Mouse (Mus musculus) limb, embryonic 14.5 days (tissue): ENCODE data around the gene Dscam. TPM values are rescaled to one million over a fixed set of nuclear protein-coding genes. Genes with fewer than 3 reads are reported as not detected.

Source experiments
- ATAC-seq: fragments of 200-750 bp; cut with Nextera tagmentation; 2 replicates; pipeline ENCODE4 v1.8.0; 2017; ENCODE audit warnings: low read depth, moderate number of reproducible peaks, moderate TSS enrichment; ENCODE audit not compliant: low FRiP score
- DNase-seq: peaks from one replicate; pipeline ENCODE4 v3.0.0-alpha.2; 2015; ENCODE audit warnings: low spot score
- H3K27ac ChIP-seq: fragments of 300-500 bp; sonication (generic); replicated peaks from 2 replicates; pipeline ENCODE4 v1.5.1; 2014; ENCODE audit warnings: low read depth, mild to moderate bottlenecking, low read length, moderate library complexity, mixed read lengths
- H3K27me3 ChIP-seq: fragments of 300-500 bp; sonication (generic); 2 replicates; pipeline ENCODE4 v1.6.1; 2014; ENCODE audit warnings: low read length, mixed read lengths; ENCODE audit not compliant: control insufficient read depth, insufficient read depth
- H3K36me3 ChIP-seq: fragments of 300-500 bp; sonication (generic); 2 replicates; pipeline ENCODE4 v1.6.1; 2014; ENCODE audit warnings: mild to moderate bottlenecking, low read length, moderate library complexity, mixed read lengths; ENCODE audit not compliant: control insufficient read depth, insufficient read depth
- H3K4me1 ChIP-seq: fragments of 300-500 bp; sonication (generic); 2 replicates; pipeline ENCODE4 v1.6.1; 2014; ENCODE audit warnings: antibody characterized with exemption, low read length, mixed read lengths; ENCODE audit not compliant: control insufficient read depth, insufficient read depth
- H3K4me2 ChIP-seq: fragments of 300-500 bp; sonication (generic); replicated peaks from 2 replicates; pipeline ENCODE4 v1.6.1; 2014; ENCODE audit warnings: low read depth, mild to moderate bottlenecking, low read length, moderate library complexity; ENCODE audit not compliant: severe bottlenecking
- H3K4me3 ChIP-seq: fragments of 300-500 bp; sonication (generic); replicated peaks from 2 replicates; pipeline ENCODE4 v1.5.1; 2014; ENCODE audit warnings: low read length
- H3K9ac ChIP-seq: fragments of 300-500 bp; sonication (generic); 2 replicates; pipeline ENCODE4 v1.6.1; 2014; ENCODE audit warnings: mild to moderate bottlenecking, low read depth, low read length, moderate library complexity; ENCODE audit not compliant: severe bottlenecking
- H3K9me3 ChIP-seq: fragments of 300-500 bp; sonication (generic); 2 replicates; pipeline ENCODE4 v1.6.1; 2016; ENCODE audit warnings: low read length; ENCODE audit not compliant: control insufficient read depth
- POLR2A ChIP-seq: fragments of 200-500 bp; IDR thresholded peaks from 2 replicates; pipeline ENCODE4 v1.8.0; 2012; ENCODE audit warnings: inconsistent platforms, mild to moderate bottlenecking, moderate library complexity, borderline replicate concordance; ENCODE audit not compliant: insufficient read depth, insufficient read length; ENCODE audit errors: extremely low read depth
- WGBS: fragments of 180-500 bp; shearing (Covaris S2); extraction: QIAGEN DNeasy Blood & Tissue Kit; methylation state at CpG from one replicate; pipeline ENCODE4 v1.1.7; 2014; 5-methylcytosine and 5-hydroxymethylcytosine counted together
- polyA plus RNA-seq, 2 experiments: library from polyadenylated mRNA; depleted of rRNA in 1 of 2; stranded (reverse) in 1 of 2; unstranded in 1 of 2; fragments of >200 nt; fragmentation: Nextera tagmentation in 1 of 2; extraction: Ambion mirVana in 1 of 2; gene quantifications; 2 replicates each; pipeline versions ENCODE4 v1.2.1 to v1.2.3; 2012 to 2014

Gene Dscam
- polyA plus RNA-seq, 2 experiments, result 0.17 to 0.20 TPM

DNA sequence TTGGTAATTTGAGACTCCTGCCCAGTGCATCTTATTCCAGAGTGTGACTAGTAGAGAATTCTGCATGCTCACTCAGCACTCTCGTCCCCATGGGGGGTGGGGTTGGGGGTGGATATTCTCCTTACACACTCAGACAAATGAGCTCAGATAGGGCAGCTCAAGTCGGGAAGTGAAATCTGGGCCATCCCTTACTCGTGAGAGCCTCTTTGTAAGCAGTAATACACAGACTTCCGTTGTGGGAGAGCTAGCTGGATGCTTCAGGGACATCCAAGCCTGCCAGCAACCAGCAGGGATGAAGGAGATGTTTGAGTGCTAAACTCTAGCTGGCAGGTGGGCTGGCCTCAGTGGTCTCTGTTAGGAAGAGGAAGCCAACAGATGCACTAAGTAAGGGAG, 416.8 kb downstream of the Dscam start:
- Histone ChIP-seq H3K4me3 (no peak overlapping the region), H3K9me3 (no peaks in the 10 kb centered on the region), H3K4me1 (peaks cover 6% of the 10 kb centered on the region; the same call in 1 of the 2 replicates), H3K27me3 (no peaks in the 10 kb centered on the region), H3K36me3 (no peaks in the 10 kb centered on the region), H3K27ac (no peak overlapping the region), H3K4me2 (no peak overlapping the region), H3K9ac (no peak overlapping the region)
- DNase-seq, result no peak
- ATAC-seq, result no peak
- 41% methylated on average over 4 of the region's 4 CpGs for WGBS
- TF ChIP-seq POLR2A, result no peak

DNA sequence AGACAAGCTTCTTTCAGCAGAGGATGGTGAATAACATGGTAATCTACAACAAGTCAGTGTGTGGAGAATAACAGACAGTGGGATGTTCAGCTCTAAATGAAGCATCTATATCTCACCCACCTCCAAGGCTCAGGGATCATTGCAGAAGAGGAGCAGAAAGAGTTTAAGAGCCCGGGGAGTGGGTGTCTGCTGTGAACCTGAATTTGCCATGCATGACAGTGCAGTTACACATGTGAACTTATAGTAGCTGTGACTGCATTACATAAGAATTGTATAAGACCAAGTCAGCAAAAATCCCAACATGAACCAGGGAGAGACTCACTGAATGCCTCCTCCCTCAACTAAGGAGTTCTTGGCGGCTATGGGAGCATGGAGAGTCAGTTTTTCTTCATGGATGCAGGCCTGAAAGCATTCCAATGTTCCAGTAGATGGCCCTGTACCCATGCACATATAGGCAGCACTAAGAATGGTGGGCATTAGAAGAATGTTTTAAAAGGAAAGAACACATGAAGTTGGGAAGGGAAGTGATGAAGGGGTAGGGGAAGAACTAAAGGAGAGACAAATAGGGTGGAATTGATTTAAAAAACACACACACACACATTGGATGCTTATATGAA, 417.3 kb downstream of the Dscam start:
- no peak for DNase-seq
- ATAC-seq, result no peak
- Histone ChIP-seq H3K4me3 (no peak overlapping the region), H3K27me3 (no peaks in the 10 kb centered on the region), H3K4me1 (peaks cover 6% of the 10 kb centered on the region; the same call in 1 of the 2 replicates), H3K36me3 (no peaks in the 10 kb centered on the region), H3K27ac (no peak overlapping the region), H3K9ac (no peak overlapping the region), H3K4me2 (no peak overlapping the region), H3K9me3 (no peaks in the 10 kb centered on the region)
- WGBS, result 65% methylated on average over 2 of the region's 2 CpGs
- no peak for TF ChIP-seq POLR2A

DNA sequence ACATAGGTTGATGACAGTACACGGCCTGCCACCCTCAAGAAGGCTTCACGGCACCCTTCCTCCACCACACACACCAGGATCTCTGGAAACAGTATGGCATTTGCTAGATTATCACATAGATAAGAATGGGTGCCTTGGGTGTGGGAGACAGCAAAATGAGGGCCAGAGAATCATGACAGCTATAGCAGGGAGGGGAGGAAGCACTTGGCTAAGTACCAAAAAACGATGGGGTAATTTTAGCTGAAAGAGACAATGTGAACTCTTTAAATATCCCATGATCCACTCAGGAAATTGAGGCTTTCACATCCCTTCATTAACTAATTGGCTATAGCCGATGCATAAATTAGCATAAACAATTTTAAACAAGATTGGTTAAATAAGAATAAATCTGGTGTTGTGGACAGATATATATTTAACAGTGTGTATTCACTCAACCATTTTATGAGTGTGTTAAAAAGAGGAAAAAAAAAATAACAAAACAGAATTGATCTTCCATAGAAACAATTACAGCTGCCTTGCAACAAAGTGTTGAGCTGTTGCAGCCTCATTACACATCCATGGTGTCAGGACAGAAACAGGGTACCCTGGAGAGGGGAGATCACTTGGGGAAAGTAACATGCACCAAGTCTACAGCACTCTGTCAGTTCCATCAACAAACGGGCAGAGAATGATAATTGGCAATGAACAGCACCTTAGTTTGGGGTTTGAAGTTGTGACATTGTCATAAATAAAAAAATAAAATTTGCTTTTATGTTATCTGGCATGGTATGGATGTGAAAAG, 427.9 kb downstream of the Dscam start:
- Histone ChIP-seq H3K4me1 (no peaks in the 10 kb centered on the region), H3K9me3 (no peaks in the 10 kb centered on the region), H3K9ac (no peak overlapping the region), H3K27ac (no peak overlapping the region), H3K27me3 (no peaks in the 10 kb centered on the region), H3K36me3 (no peaks in the 10 kb centered on the region), H3K4me2 (no peak overlapping the region), H3K4me3 (no peak overlapping the region)
- TF ChIP-seq POLR2A, result no peak
- DNase-seq (no peak), ATAC-seq (no peak)
- 78% methylated on average over 5 of the region's 5 CpGs for WGBS

DNA sequence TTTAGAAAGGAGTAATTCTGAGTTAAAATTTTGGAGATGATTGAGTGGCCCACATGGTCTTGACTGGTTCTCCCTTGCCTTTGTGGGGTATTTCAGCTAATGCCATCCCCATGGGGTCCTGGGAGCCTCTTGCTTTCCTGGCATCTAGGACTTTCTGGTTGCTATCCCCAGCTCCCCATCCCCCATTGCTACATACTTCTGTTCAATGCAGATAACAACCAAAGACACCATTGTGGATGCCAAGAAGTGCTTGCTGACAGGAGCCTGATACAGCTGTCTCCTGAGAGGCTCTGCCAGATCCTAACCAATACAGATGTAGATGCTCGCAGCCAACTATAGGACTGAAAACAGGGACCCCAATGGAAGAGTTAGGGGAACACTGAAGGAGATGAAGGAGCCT, 429.2 kb downstream of the Dscam start:
- Histone ChIP-seq H3K4me2 (no peak overlapping the region), H3K9ac (no peak overlapping the region), H3K27ac (no peak overlapping the region), H3K36me3 (no peaks in the 10 kb centered on the region), H3K4me1 (no peaks in the 10 kb centered on the region), H3K9me3 (no peaks in the 10 kb centered on the region), H3K27me3 (no peaks in the 10 kb centered on the region), H3K4me3 (no peak overlapping the region)
- WGBS, result 74% methylated on average over 1 of the region's 1 CpGs
- no peak for DNase-seq
- no peak for ATAC-seq
- TF ChIP-seq POLR2A, result no peak

DNA sequence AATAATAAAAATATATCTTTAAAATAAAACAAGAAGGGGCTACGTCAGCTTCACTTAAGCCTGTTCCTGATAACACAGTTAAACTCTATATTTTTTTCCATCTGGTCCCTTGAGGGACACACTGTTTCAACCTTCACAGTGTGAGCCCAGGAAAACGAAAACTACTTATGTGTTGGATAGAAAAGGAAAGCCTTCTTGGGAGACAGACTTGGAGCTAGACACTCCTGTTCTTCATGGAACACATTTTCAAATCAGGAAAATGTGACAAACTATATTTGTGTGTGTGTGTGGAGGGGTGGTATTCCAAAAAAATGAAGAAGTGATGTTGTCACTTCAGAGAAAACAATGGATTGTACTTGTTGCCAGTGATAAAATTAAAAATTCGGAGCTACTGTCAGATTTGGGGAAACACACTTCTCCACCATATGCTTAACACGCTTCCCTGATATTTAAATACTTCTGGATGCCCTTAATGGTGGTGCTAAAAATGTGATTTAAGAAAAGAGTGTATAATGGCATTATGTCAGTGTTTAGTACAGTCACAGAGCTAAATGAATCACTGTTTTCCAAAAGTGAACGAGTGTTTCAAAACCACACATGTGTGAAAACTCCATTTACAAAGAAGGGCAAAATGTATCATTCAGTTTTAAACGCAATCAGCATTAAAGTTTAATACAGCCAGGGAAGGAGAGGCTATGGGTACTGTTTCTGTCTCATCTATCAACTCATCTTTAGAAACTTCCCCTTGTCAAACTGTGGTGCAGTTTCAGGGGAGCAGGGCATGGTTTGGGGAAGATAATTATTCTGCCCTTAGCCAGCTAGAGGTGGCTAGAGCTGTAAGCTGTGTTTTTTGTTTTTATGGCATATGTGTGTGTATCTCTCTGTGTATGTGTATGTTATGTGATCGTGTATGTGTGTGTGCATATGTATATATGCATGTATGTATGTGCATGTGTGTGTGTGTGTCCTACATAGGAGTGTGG, 430.2 kb downstream of the Dscam start:
- WGBS, result 75% methylated on average over 7 of the region's 7 CpGs
- ATAC-seq, result no peak
- TF ChIP-seq POLR2A, result no peak
- Histone ChIP-seq H3K27ac (no peak overlapping the region), H3K27me3 (no peaks in the 10 kb centered on the region), H3K36me3 (no peaks in the 10 kb centered on the region), H3K9ac (no peak overlapping the region), H3K4me1 (no peaks in the 10 kb centered on the region), H3K4me2 (no peak overlapping the region), H3K9me3 (no peaks in the 10 kb centered on the region), H3K4me3 (no peak overlapping the region)
- DNase-seq, result no peak
